Mouse (Mus musculus) gastrocnemius, adult 8-10 months (tissue): ENCODE measurements around the gene Syne1. TPM values are rescaled to one million over a fixed set of nuclear protein-coding genes. Genes with fewer than 3 reads are reported as not detected.

Experiments
- DNase-seq, 2 experiments: peaks; one replicate each; pipeline ENCODE4 v3.0.0; 2022; ENCODE audit warnings: low spot score in 2 of 2
- total RNA-seq, 4 experiments: library from RNA; stranded (reverse); gene quantifications; 2 replicates each; pipeline ENCODE4 v1.2.4; 2022

The Syne1 gene
- total RNA-seq, 4 experiments from 2014 or later, result 46.7 to 73.1 (median 66.3) TPM

DNA sequence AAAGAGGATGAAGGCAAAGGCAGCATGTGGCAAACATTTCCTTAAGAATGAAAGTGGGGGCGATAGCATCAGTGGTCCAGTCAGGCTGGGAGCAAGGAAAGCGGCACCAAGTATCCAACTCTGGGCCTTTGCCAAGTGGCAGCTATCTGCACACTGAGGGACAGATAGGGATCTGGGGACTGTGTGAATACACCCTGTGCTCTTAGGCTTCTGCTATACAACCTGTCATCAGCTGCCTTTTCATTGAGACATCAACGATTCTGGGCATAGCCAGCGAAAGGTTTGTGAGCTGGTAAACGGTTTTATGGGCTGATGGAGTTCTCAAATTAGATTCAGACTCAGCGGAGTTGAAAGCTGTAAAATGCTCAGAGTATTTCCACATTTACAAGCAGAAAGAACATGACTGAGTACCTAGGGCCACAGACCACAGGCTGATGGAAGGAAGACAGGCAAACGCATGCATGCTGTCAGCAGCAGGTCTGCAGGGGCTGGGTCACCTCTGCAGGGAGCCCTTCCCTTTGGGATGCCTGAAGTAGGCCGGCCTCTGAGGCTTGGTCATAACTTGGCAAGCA lies 542.4 kb downstream of the Syne1 start:
- DNase-seq, result no peak

DNA sequence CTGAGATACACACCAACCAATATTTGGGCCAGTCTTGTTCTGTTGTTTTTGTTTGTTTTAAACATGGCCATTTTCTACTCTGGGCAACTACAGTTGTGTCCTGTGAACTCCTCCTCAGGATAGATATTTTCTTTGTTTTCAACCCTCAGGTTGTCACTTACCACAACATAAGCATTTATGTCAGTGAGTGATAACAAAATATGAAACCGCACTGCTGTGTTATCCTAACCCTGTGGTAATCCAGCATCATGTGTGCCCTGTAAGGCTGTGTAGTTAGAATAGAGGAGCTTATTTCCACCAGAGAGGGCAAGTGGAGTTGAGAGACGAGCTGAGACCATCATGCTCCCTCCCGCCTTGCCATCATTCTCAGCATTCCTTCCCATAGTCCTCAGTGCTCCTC lies 554.7 kb downstream of the Syne1 start:
- no peak for DNase-seq

DNA sequence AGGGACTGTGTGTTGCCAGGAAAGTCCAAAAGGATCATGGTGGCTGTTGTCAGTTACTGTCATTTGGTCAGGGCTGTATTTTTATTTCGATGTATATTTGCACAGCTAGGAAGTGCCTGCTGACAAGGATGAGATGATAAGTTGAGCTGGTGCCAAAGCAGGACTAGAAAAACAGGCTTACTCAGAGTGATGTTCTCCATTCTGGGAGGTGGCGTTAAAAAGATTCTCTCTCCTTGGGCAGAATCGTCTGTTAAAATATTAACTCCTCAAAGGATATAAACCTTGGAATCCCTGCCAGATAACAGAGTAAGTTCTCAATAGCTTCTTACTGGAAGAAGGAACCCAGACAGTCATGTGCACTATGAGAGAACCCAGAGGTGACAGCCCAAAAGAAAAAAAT lies 557.5 kb downstream of the Syne1 start:
- DNase-seq, result no peak

DNA sequence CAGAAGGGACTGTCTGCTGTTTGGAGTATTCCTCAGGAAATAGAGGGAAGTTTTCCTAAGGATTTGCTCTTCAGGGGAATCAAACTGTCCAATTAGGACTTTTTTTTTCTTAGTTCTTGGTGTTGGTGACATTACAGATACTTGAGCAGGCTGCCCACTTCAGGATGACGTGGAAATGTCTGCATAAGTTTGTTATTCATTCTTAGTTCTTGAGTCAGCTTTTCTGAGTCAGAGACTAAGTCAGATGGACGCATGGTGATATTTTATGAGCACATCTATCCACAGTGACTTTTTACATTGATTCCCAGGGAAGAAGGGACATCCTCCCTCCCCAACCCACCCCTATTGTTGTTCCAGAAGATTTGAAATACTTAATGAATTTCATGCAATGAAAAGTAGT lies 567.4 kb downstream of the Syne1 start:
- DNase-seq, result no peak

DNA sequence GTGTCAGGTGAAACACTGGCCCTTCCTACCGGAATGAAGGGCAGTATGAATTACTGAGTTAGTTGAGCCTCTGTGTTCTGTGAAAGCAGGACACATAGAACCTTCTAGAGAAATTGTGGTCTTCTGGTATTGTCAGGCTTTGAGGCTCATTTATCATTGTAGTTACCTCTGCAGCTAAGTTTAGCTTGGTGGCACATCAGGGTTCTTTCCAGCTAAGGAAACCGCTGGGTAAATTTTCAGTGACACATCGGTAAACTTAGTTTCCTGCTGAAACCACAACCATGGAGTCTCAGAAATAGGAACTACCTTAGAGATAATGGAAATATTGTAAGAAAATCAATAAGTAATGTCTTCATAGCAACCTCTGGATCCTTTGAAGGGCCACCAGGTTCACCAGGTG lies 573.9 kb downstream of the Syne1 start:
- no peak for DNase-seq

DNA sequence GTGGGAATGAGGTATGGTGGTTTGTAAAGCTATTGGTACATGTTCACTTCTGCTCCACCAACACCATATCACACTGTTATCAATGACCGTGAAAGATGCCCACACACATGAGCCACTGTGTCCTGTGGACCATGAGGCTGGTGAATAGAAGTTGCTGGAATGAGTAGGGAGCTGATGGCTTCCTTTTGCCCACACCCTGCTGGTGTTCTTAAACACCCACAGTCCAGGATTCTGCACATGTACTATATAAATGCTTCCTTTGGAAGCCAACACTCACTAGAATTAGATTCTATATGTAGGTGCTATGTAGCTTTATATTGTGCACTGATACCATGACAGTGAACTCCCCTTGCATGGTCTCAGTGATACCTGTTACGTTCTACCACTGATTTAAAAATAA lies 574.7 kb downstream of the Syne1 start:
- DNase-seq, result no peak

DNA sequence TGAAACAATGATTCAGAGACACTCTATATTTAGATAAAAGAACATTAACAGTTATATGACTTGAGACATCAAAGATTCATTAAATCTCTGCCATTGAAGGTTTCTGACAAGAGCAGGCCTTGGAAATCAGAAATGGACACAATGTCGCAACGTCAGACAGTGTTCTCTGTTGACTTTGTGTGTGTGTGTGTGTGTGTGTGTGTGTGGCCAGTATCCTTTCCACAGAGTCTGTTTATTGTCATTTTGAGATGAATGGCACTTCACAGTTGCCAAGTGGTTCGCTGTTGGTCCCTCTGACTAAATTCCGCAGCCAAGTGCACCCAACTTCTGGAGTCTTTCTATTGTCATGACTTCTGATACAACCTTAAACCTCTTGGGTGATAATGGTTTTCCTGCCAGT lies 577.0 kb downstream of the Syne1 start:
- DNase-seq, result no peak

DNA sequence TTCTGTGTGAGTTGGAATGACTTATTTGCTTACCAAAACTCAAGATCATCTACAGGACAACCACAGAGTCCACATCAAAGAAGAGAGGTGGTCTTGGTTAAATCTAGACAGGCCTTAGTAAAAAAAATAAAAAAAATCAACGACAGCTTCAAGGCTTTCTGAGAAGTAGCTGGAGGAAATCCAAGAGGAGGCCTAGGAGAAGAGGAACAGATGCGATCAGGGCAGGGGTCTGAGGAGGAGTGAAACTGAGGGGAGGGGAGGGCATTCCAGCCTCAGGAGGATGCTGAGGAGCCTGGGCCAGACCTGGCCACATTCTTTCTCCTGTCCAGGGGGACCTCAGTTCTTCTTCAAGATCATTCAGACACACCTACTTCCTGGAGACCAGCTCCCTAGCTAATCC lies 579.3 kb downstream of the Syne1 start:
- DNase-seq, result no peak

DNA sequence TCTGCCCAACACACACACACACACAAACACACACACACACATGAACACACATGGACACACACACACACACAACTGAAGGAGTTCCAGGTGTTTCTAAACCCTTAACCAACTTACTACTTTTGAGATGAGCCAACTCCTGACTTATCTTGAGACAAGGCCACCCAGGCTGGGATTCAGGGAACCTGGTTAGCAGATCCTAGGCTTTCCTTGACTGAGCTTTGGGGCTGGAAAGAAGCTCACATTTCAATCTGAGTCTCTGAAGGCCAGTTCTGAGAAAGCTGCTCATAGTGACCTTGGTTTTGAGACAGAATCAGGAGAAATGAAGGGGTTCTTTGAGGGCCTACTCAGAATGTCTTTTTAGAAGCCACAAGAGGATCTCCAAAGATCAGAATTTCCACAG lies 579.7 kb downstream of the Syne1 start:
- DNase-seq, result no peak

DNA sequence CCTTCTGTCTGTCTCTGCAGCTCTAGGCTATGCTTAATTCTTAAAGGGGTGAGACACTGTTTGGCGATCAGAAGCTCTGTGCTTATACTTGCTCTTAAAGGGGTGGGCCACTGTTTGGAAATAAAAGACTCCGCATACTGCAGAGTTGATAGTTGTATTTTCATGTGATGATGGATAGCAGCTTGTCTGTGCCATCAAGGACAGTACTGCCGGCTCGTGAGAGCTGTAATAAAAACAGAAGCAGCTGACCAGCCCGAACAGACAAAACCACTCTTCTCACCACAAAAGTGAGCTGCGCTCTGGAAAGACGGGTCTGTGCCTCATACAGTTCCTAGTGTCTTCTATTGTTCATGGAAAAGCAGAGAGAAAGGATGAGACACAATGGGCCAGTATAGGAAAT lies 580.1 kb downstream of the Syne1 start:
- no peak for DNase-seq

Other genes starting within 250 kb of the Syne1 start
- 1 to 10 TPM; 2.6 to 3.5 (median 2.8) TPM for gene Myct1, start 42.3 kb upstream of the Syne1 start, total RNA-seq
- not detected for gene Vip, start 87.7 kb upstream of the Syne1 start, total RNA-seq